Mouse (Mus musculus): ENCODE data around the gene Fbxo3. TPM values are rescaled to one million over a fixed set of nuclear protein-coding genes. Genes with fewer than 3 reads are reported as not detected.

The Fbxo3 gene
- total RNA-seq, 1 experiment, result 13.6 TPM

DNA sequence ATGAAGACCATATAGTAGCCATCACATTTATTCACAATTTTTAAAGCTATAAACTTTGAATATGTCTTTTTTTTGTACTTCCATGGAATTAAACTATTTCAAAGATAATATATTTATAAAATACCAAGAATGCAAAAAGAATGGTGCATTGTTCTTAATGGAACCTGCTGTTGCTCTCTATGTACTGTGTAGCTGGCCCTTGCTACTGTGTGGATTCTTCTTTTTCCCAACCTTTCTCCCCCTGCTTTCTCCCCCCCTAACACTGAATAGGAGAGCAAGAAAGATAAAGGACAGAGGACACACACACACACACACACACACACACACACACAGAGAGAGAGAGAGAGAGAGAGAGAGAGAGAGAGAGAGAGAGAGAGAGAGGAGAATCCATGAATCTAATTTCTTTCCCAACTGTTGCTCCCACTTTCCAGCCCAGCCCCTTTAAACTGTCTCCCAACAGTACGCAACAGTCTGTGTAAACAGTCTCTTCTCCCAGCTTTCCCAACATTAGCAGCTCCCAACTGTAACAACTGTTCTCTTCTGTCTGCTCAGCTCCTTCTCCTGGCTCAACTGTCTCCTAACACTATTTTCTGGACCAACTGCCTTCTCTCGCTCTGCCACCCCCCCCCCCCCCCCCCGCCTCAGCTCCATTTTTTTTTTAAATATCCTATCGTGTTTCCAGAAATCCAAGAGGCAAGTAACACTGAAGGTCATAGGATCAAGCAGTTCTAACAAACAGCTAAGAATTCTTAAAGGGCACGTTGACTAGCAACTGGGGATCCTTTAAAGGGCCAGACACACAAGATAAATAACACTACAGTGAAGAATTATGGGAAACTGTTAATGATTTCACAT lies 16.3 kb downstream of the Fbxo3 start:
- no peak overlapping the region for H3K4me3 ChIP-seq (ENCODE audit: insufficient read depth in 1 of 2, low read depth in 1 of 2, low read length in 2 of 2, poor library complexity in 1 of 2, severe bottlenecking in 1 of 2)
- in situ Hi-C loops (cut with MboI; ENCODE audit: low sequenced_read_pairs in 2 of 2, unreplicated experiment in 2 of 2), result no loop called here
- DNase-seq (ENCODE audit: low read depth, low spot score), result no peak
- no peaks in the 10 kb centered on the region for H3K9me3 ChIP-seq (ENCODE audit: control insufficient read depth, insufficient read depth, low read depth, low read length)
- H3K27ac ChIP-seq (ENCODE audit: insufficient read depth, low read depth, low read length, poor library complexity, severe bottlenecking), result no peak overlapping the region
- H3K9ac ChIP-seq (ENCODE audit: insufficient read depth, low read depth, low read length, poor library complexity, severe bottlenecking), result no peak overlapping the region
- TF ChIP-seq ZNF384 (IDR thresholded peaks at IDR 0.05; ENCODE audit: low read depth, low read length), result no peak
- TF ChIP-seq CHD2 (IDR thresholded peaks at IDR 0.05; ENCODE audit: low read depth, low read length), result no peak
- TF ChIP-seq ZC3H11A (IDR thresholded peaks at IDR 0.05; ENCODE audit: borderline replicate concordance, low read depth, low read length), result no peak
- TF ChIP-seq HCFC1 (IDR thresholded peaks at IDR 0.05; ENCODE audit: borderline replicate concordance, insufficient read depth, low read length), result no peak
- TF ChIP-seq MAFK (IDR thresholded peaks at IDR 0.05; ENCODE audit: insufficient read depth, low read depth, low read length), result no peak
- H3K36me3 ChIP-seq (ENCODE audit: control insufficient read depth, insufficient read depth, low read length, poor library complexity, severe bottlenecking), result no peaks in the 10 kb centered on the region; the same call in 1 of the 2 replicates
- peaks cover 2 to 3% of the 10 kb centered on the region in 2 experiments; a peak in 2 of 4 replicates for H3K4me1 ChIP-seq (ENCODE audit: control insufficient read depth in 2 of 2, insufficient read depth in 2 of 2, low read length in 2 of 2, poor library complexity in 1 of 2)

DNA sequence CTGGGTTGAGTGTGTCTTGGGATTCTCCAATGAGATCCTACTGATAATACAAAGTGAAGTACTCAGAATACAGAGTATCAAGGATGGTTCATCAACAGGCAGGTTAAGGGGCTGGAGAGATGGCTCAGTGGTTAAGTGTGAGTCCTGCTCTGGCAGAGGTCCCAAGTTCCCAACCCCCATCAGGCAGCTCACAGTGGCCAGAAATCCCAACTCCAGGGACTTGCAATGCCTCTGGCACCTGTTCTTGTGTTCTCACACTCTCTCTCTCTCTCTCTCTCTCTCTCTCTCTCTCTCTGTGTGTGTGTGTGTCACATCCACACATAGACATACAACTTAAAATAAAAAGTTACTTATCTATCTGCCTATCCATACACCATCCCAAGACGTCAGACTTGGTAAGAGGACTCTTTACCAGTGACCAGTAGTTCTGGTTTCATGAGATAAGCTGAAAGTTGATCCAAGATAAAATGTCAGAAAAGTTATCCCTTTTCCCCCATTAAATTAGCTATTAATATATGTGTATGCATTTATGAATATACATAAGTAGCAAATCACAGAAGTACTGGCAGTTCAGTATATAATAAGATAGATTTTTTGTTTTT lies 17.1 kb downstream of the Fbxo3 start:
- H3K4me3 ChIP-seq (ENCODE audit: insufficient read depth in 1 of 2, low read depth in 1 of 2, low read length in 2 of 2, poor library complexity in 1 of 2, severe bottlenecking in 1 of 2), result no peak overlapping the region
- no peaks in the 10 kb centered on the region for H3K9me3 ChIP-seq (ENCODE audit: control insufficient read depth, insufficient read depth, low read depth, low read length)
- H3K27ac ChIP-seq (ENCODE audit: insufficient read depth, low read depth, low read length, poor library complexity, severe bottlenecking), result no peak overlapping the region
- in situ Hi-C loops (cut with MboI; ENCODE audit: low sequenced_read_pairs in 2 of 2, unreplicated experiment in 2 of 2), result no loop called here
- H3K9ac ChIP-seq (ENCODE audit: insufficient read depth, low read depth, low read length, poor library complexity, severe bottlenecking), result no peak overlapping the region
- no peaks in the 10 kb centered on the region; the same call in 1 of the 2 replicates for H3K36me3 ChIP-seq (ENCODE audit: control insufficient read depth, insufficient read depth, low read length, poor library complexity, severe bottlenecking)
- H3K4me1 ChIP-seq (ENCODE audit: control insufficient read depth in 2 of 2, insufficient read depth in 2 of 2, low read length in 2 of 2, poor library complexity in 1 of 2), result peaks cover 2 to 3% of the 10 kb centered on the region in 2 experiments; a peak in 2 of 4 replicates
- DNase-seq (ENCODE audit: low read depth, low spot score), result no peak
- TF ChIP-seq ZNF384 (IDR thresholded peaks at IDR 0.05; ENCODE audit: low read depth, low read length), result no peak
- no peak for TF ChIP-seq ZC3H11A (IDR thresholded peaks at IDR 0.05; ENCODE audit: borderline replicate concordance, low read depth, low read length)
- TF ChIP-seq HCFC1 (IDR thresholded peaks at IDR 0.05; ENCODE audit: borderline replicate concordance, insufficient read depth, low read length), result no peak
- TF ChIP-seq CHD2 (IDR thresholded peaks at IDR 0.05; ENCODE audit: low read depth, low read length), result no peak
- no peak for TF ChIP-seq MAFK (IDR thresholded peaks at IDR 0.05; ENCODE audit: insufficient read depth, low read depth, low read length)

DNA sequence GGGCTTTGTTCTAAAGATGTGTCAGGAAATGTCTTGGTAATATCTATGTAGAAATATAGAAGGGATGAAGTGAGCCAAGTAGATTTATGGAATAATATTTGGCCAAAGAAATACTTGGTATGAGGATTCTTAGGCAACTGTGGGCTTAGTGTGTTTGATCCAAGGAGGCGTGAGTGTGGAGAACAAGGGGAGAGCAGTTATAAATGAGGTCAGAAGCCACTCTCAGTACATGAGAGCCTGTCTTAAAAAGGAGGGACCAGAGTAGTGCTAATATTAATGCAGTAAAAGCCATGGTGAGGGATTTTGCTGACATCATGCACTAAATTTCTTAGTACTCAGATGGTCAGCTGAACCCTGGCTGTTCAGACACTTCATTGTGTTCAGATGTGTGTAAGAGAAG lies 30.9 kb downstream of the Fbxo3 start:
- in situ Hi-C loops (cut with MboI; ENCODE audit: low sequenced_read_pairs in 2 of 2, unreplicated experiment in 2 of 2), result no loop called here
- Histone ChIP-seq H3K4me1 (ENCODE audit: control insufficient read depth in 2 of 2, insufficient read depth in 2 of 2, low read length in 2 of 2, poor library complexity in 1 of 2) (no peaks in the 10 kb centered on the region), H3K4me3 (ENCODE audit: insufficient read depth in 1 of 2, low read depth in 1 of 2, low read length in 2 of 2, poor library complexity in 1 of 2, severe bottlenecking in 1 of 2) (no peak overlapping the region), H3K9ac (ENCODE audit: insufficient read depth, low read depth, low read length, poor library complexity, severe bottlenecking) (no peak overlapping the region), H3K36me3 (ENCODE audit: control insufficient read depth, insufficient read depth, low read length, poor library complexity, severe bottlenecking) (peaks cover 2% of the 10 kb centered on the region), H3K27ac (ENCODE audit: insufficient read depth, low read depth, low read length, poor library complexity, severe bottlenecking) (no peak overlapping the region), H3K9me3 (ENCODE audit: control insufficient read depth, insufficient read depth, low read depth, low read length) (no peaks in the 10 kb centered on the region)
- TF ChIP-seq ZNF384 (IDR thresholded peaks at IDR 0.05; ENCODE audit: low read depth, low read length), result no peak
- TF ChIP-seq CHD2 (IDR thresholded peaks at IDR 0.05; ENCODE audit: low read depth, low read length), result no peak
- TF ChIP-seq HCFC1 (IDR thresholded peaks at IDR 0.05; ENCODE audit: borderline replicate concordance, insufficient read depth, low read length), result no peak
- no peak for TF ChIP-seq ZC3H11A (IDR thresholded peaks at IDR 0.05; ENCODE audit: borderline replicate concordance, low read depth, low read length)
- no peak for TF ChIP-seq MAFK (IDR thresholded peaks at IDR 0.05; ENCODE audit: insufficient read depth, low read depth, low read length)
- DNase-seq (ENCODE audit: low read depth, low spot score), result no peak

- no peak overlapping the region for H3K27ac ChIP-seq (ENCODE audit: insufficient read depth, low read depth, low read length, poor library complexity, severe bottlenecking)
- DNase-seq (ENCODE audit: low read depth, low spot score), result no peak
- no peak overlapping the region for H3K4me3 ChIP-seq (ENCODE audit: insufficient read depth in 1 of 2, low read depth in 1 of 2, low read length in 2 of 2, poor library complexity in 1 of 2, severe bottlenecking in 1 of 2)
- peaks cover 2% of the 10 kb centered on the region for H3K36me3 ChIP-seq (ENCODE audit: control insufficient read depth, insufficient read depth, low read length, poor library complexity, severe bottlenecking)
- H3K9ac ChIP-seq (ENCODE audit: insufficient read depth, low read depth, low read length, poor library complexity, severe bottlenecking), result no peak overlapping the region
- no peaks in the 10 kb centered on the region for H3K4me1 ChIP-seq (ENCODE audit: control insufficient read depth in 2 of 2, insufficient read depth in 2 of 2, low read length in 2 of 2, poor library complexity in 1 of 2)
- no peak for TF ChIP-seq CHD2 (IDR thresholded peaks at IDR 0.05; ENCODE audit: low read depth, low read length)
- no peak for TF ChIP-seq ZC3H11A (IDR thresholded peaks at IDR 0.05; ENCODE audit: borderline replicate concordance, low read depth, low read length)
- no peak for TF ChIP-seq ZNF384 (IDR thresholded peaks at IDR 0.05; ENCODE audit: low read depth, low read length)
- TF ChIP-seq HCFC1 (IDR thresholded peaks at IDR 0.05; ENCODE audit: borderline replicate concordance, insufficient read depth, low read length), result no peak
- TF ChIP-seq MAFK (IDR thresholded peaks at IDR 0.05; ENCODE audit: insufficient read depth, low read depth, low read length), result no peak
- in situ Hi-C loops (cut with MboI; ENCODE audit: low sequenced_read_pairs in 2 of 2, unreplicated experiment in 2 of 2), result no loop called here
- H3K9me3 ChIP-seq (ENCODE audit: control insufficient read depth, insufficient read depth, low read depth, low read length), result no peaks in the 10 kb centered on the region
Measured at GRCm38 (mm10) chr2:104058954-104059353, 31.4 kb downstream of the Fbxo3 start.

Data from ES-E14 (cell line).